Mouse (Mus musculus) embryonic facial prominence, embryonic 11.5 days (tissue): Measurements from ENCODE around the gene Tcte2. TPM values are rescaled to one million over a fixed set of nuclear protein-coding genes. Genes with fewer than 3 reads are reported as not detected.
A peak's percentile ranks its signal among the peaks of the same experiment; 100 is the strongest.
"Not testable (repeated sequence)": the region's sequence is repeated elsewhere in the genome, so short reads cannot be mapped to it uniquely, and the experiment has no call there.

Experiments used
- ATAC-seq: fragments of 200-750 bp; cut with Nextera tagmentation; replicated peaks from 2 replicates; pipeline ENCODE4 v1.8.0; 2017; ENCODE audit warnings: low read depth; ENCODE audit not compliant: insufficient number of reproducible peaks, low FRiP score, low TSS enrichment
- DNase-seq: peaks from one replicate; pipeline ENCODE4 v3.0.0-alpha.2; 2015; ENCODE audit warnings: low spot score
- H3K27ac ChIP-seq: fragments of 300-500 bp; sonication (generic); replicated peaks from 2 replicates; pipeline ENCODE4 v1.5.1; 2014; ENCODE audit warnings: mild to moderate bottlenecking, low read depth, low read length, control low read depth
- H3K27me3 ChIP-seq: fragments of 300-500 bp; sonication (generic); 2 replicates; pipeline ENCODE4 v1.6.1; 2014; ENCODE audit warnings: mild to moderate bottlenecking, low read length, moderate library complexity, mixed read lengths; ENCODE audit not compliant: control insufficient read depth, insufficient read depth
- H3K36me3 ChIP-seq: fragments of 300-500 bp; sonication (generic); replicated peaks from 2 replicates; pipeline ENCODE4 v1.6.1; 2014; ENCODE audit warnings: low read depth, mild to moderate bottlenecking, low read length, moderate library complexity, mixed read lengths; ENCODE audit not compliant: control insufficient read depth, insufficient read depth
- H3K4me1 ChIP-seq: fragments of 300-500 bp; sonication (generic); 2 replicates; pipeline ENCODE4 v1.6.1; 2014; ENCODE audit warnings: low read length, mixed read lengths; ENCODE audit not compliant: control insufficient read depth, insufficient read depth
- H3K4me2 ChIP-seq: fragments of 300-500 bp; sonication (generic); 2 replicates; pipeline ENCODE4 v1.6.1; 2014; ENCODE audit warnings: low read depth, mild to moderate bottlenecking, control low read depth, low read length, moderate library complexity
- H3K4me3 ChIP-seq: fragments of 300-500 bp; sonication (generic); 2 replicates; pipeline ENCODE4 v1.5.1; 2014; ENCODE audit warnings: low read depth, low read length, control low read depth
- H3K9ac ChIP-seq: fragments of 300-500 bp; sonication (generic); replicated peaks from 2 replicates; pipeline ENCODE4 v1.6.1; 2014; ENCODE audit warnings: mild to moderate bottlenecking, control low read depth, low read length
- H3K9me3 ChIP-seq: fragments of 300-500 bp; sonication (generic); replicated peaks from 2 replicates; pipeline ENCODE4 v1.6.1; 2016; ENCODE audit warnings: mild to moderate bottlenecking, low read length, inconsistent platforms, mixed read lengths; ENCODE audit not compliant: control insufficient read depth
- WGBS: fragments of 180-500 bp; shearing (Covaris S2); extraction: QIAGEN DNeasy Blood & Tissue Kit; methylation state at CpG from one replicate; pipeline ENCODE4 v1.1.7; 2014; 5-methylcytosine and 5-hydroxymethylcytosine counted together
- polyA plus RNA-seq: library from polyadenylated mRNA; unstranded; fragments of >200 nt; fragmentation: Nextera tagmentation; extraction: Ambion mirVana; gene quantifications from 2 replicates; pipeline ENCODE4 v1.2.1, GENCODE M21; 2014

Gene Tcte2
- polyA plus RNA-seq, 1 experiment from 2014 or later = 4.4 TPM

DNA sequence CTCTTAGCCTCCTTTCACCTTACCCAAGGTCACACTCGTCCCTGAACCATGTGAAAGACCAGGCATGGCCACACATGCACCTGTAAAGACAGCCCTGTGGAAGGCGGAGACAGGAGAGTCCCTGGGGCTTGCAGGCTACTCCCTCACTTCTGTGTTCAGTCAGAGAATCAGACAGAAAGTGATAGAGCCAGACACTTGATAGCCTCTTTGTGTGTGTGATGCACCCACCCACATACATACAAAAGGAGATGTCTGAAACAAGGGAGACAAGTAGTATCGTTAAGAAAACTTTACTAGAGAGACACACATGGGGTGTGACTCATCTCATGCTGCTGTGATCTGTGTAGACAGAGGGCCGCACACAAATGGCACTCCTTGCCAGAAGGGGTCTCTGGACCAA lies 81.3 kb downstream of the Tcte2 start:
- Histone ChIP-seq H3K4me1 (no peaks in the 10 kb centered on the region), H3K4me2 (no peak overlapping the region), H3K9ac (no peak overlapping the region), H3K9me3 (0 out of 2 replicates have a peak, but pooled peaks cover 2% of the 10 kb centered on the region), H3K27me3 (no peaks in the 10 kb centered on the region), H3K36me3 (no peaks in the 10 kb centered on the region), H3K4me3 (no peak overlapping the region), H3K27ac (no peak overlapping the region)
- DNase-seq (no peak), ATAC-seq (no peak)
- 78% methylated on average over 4 of the region's 4 CpGs for WGBS

DNA sequence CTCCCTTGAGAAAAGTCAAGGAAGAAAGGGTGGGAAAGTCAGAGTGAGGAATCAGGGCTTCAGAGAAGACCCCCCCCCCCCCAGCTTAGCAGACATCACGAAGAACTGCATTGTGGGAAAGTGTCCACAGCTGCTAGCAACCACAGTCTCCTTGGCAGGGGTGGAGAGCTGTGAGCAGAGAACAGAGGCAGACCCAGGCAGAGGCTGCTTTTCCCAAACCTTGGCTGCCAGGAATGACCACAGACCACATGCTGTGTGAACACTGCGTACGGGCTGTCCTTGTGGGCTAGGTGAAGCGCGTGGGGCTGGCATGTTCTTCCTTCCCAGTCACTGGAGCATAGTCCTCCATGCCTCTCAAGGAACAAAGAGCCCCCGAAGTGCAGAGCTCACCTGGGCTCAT lies 81.9 kb downstream of the Tcte2 start:
- no peak overlapping the region for H3K4me2 ChIP-seq
- WGBS = 80% methylated on average over 6 of the region's 6 CpGs
- no peak for ATAC-seq
- H3K36me3 ChIP-seq = no peaks in the 10 kb centered on the region
- H3K4me3 ChIP-seq = no peak overlapping the region
- no peaks in the 10 kb centered on the region for H3K4me1 ChIP-seq
- no peak for DNase-seq
- H3K27me3 ChIP-seq = no peaks in the 10 kb centered on the region
- H3K27ac ChIP-seq = no peak overlapping the region
- no peak overlapping the region for H3K9ac ChIP-seq
- H3K9me3 ChIP-seq = 0 out of 2 replicates have a peak, but pooled peaks cover 2% of the 10 kb centered on the region

DNA sequence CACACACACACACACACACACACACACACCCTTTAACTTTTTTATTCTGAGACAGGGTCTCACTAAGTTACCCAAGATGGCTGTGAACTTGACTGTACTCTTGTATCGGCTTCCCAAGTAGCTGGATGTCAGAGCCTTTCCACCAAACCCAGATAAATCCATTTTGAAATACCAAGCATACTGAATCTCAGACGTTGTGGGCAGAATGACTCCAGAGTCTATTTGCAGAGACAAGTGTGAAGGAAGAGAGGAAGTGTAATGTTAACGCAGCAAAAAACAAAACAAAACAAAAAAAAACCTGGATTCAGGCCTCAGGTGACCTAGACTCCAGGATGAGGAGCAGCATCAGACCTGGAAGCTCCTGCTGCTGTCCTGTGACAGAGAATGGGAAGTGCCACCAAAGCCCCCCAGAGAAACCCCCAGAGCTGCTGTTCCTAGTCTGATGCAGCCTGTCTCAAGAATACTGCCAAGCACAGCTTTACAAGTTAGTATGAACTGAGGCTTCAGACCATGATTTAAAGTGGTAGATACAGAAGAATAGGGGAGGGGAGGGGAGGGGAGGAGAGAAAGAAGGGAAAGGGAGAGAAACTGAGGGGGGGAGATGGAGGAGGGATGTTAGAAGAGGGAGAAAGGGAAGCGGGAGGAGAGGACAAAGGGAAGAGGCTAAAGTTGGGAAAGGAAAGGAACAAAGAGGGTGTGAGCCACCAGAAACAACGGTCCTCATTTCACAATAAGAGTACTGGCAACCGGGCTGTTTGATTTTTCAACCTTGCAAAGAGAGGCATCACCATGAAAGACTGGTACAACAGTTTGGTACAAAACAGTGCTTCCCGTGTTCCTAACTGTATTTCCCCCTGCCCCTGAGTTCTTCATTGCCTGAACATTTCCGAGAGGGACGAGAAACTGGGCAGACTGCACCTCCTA lies 84.1 kb downstream of the Tcte2 start:
- Histone ChIP-seq H3K27me3 (no peaks in the 10 kb centered on the region), H3K4me1 (no peaks in the 10 kb centered on the region), H3K36me3 (no peaks in the 10 kb centered on the region), H3K27ac (no peak overlapping the region), H3K9me3 (0 out of 2 replicates have a peak, but pooled peaks cover 2% of the 10 kb centered on the region), H3K4me3 (no peak overlapping the region), H3K9ac (peak overlapping the region; percentile 2; the same call in 1 of the 2 replicates), H3K4me2 (no peak overlapping the region)
- 42% methylated on average over 9 of the region's 9 CpGs for WGBS
- ATAC-seq (no peak), DNase-seq (no peak)

GRCm38 (mm10) chr17:13676099-13676498 lies 85.5 kb downstream of the Tcte2 start:
- H3K27ac ChIP-seq, H3K4me3 ChIP-seq, H3K36me3 ChIP-seq, H3K27me3 ChIP-seq, DNase-seq, H3K9ac ChIP-seq, H3K4me1 ChIP-seq, H3K9me3 ChIP-seq, ATAC-seq, H3K4me2 ChIP-seq: not testable (repeated sequence)
- 74% methylated on average over 3 of the region's 3 CpGs for WGBS

DNA sequence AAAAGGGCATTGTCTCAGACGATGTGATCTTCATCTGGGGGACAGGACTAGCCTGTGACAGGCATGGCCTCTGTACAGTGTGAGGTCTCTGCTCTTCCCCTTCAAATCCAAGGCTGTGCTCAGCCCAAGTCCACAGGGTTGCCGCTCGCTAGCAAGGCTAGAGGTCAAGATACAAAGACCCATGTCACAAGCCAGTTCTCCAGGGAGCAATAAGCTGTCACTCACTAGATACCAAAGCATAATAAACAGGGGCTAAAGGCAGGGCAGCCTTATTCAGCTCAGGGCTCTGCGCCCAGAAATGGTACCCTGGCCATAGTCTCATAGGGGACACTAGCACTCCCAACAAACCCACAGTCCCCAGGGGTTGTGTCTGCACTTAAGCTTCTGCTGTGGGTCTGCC lies 86.0 kb downstream of the Tcte2 start:
- Histone ChIP-seq H3K9ac (no peak overlapping the region; the same call in 1 of the 2 replicates), H3K9me3 (no peaks in the 10 kb centered on the region), H3K27me3 (no peaks in the 10 kb centered on the region), H3K4me1 (no peaks in the 10 kb centered on the region), H3K4me2 (no peak overlapping the region), H3K36me3 (no peaks in the 10 kb centered on the region), H3K4me3 (no peak overlapping the region), H3K27ac (no peak overlapping the region)
- 50% methylated on average over 4 of the region's 4 CpGs for WGBS
- ATAC-seq = no peak
- no peak for DNase-seq

DNA sequence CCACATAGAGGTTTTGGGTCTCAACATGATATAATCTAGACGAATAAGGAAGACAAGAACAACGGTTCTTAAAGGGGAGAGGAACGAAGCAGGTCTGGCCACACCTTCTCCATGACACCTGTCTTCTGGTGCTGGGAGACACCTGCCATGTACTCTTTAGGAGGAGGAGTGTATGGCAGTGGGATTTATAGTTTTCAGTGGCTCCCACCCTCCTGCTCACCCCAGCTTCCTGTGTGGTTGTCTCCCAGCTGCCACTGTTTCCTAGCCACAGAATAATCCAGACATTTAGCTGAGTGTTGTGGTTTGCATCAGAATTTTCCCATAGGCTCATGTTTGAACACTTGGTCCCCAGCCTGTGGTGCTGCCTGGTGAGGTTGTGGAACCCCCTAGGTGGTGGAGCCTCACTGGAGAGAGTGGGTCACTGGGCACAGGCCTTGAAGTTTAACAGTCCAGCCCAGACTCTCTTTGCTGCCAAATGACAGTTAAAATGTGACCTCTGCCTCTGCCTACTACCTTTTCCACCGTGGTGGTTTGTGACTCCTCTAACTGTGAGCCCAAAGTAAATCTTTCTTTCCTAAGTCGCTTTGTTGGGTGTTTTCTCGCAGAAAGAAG lies 86.8 kb downstream of the Tcte2 start:
- no peaks in the 10 kb centered on the region for H3K9me3 ChIP-seq
- no peaks in the 10 kb centered on the region for H3K27me3 ChIP-seq
- no peak overlapping the region for H3K27ac ChIP-seq
- no peak for ATAC-seq
- H3K9ac ChIP-seq = no peak overlapping the region
- WGBS = 83% methylated on average over 6 of the region's 6 CpGs
- no peak overlapping the region for H3K4me3 ChIP-seq
- H3K4me2 ChIP-seq = no peak overlapping the region
- no peaks in the 10 kb centered on the region for H3K36me3 ChIP-seq
- H3K4me1 ChIP-seq = no peaks in the 10 kb centered on the region
- no peak for DNase-seq

DNA sequence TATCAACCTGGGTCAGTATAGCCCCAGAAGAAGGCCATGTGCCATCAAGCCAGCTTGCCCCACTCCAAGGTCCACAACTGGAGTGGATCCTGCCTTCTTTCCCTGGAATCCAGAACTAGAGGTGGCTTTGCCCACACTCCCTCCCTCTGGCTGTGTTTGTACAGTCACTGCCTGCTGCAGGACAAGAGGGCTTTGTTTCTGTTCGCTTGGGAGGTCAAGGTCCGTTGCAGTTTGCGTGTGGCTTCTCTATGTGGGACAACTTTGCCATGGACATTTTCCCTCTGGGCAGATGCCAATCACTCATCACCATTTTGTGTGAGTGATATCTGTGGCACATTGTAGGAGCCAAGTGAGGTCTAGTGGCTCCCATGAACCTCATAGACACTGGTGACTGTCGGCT lies 89.9 kb downstream of the Tcte2 start:
- Histone ChIP-seq H3K36me3 (no peaks in the 10 kb centered on the region), H3K27me3 (no peaks in the 10 kb centered on the region), H3K4me1 (peaks cover 6% of the 10 kb centered on the region), H3K9ac (no peak overlapping the region), H3K4me2 (no peak overlapping the region), H3K27ac (no peak overlapping the region), H3K4me3 (no peak overlapping the region), H3K9me3 (no peaks in the 10 kb centered on the region)
- DNase-seq (no peak), ATAC-seq (no peak)
- 47% methylated on average over 4 of the region's 4 CpGs for WGBS

GRCm38 (mm10) chr17:13670227-13670626 lies 91.4 kb downstream of the Tcte2 start:
- Histone ChIP-seq H3K4me3 (no peak overlapping the region), H3K27ac (no peak overlapping the region), H3K4me2 (no peak overlapping the region), H3K9ac (no peak overlapping the region), H3K4me1 (peaks cover 6% of the 10 kb centered on the region), H3K27me3 (no peaks in the 10 kb centered on the region), H3K36me3 (no peaks in the 10 kb centered on the region), H3K9me3 (no peaks in the 10 kb centered on the region)
- ATAC-seq (no peak), DNase-seq (no peak)
